Mouse (Mus musculus) ES-E14 (cell line): ENCODE results near the gene BC004004. TPM values are rescaled to one million over a fixed set of nuclear protein-coding genes. Genes with fewer than 3 reads are reported as not detected.
"Not testable (repeated sequence)": the region's sequence is repeated elsewhere in the genome, so short reads cannot be mapped to it uniquely, and the experiment has no call there.

Source experiments
- DNase-seq: peaks from one replicate; pipeline ENCODE4 v3.0.0-alpha.2; 2013; ENCODE audit warnings: low read depth, low spot score
- H3K27ac ChIP-seq: 2 replicates; pipeline ENCODE4 v1.5.1; 2012; ENCODE audit warnings: low read depth, mild to moderate bottlenecking, low read length, moderate library complexity, mixed read lengths; ENCODE audit not compliant: poor library complexity, insufficient read depth, severe bottlenecking
- H3K36me3 ChIP-seq: 2 replicates; pipeline ENCODE4 v1.6.1; 2012; ENCODE audit warnings: mild to moderate bottlenecking, low read length, moderate library complexity, mixed read lengths; ENCODE audit not compliant: control insufficient read depth, poor library complexity, insufficient read depth, severe bottlenecking
- H3K4me1 ChIP-seq, 2 experiments: fragments of 150-350 bp in 1 of 2; sonication (generic) in 1 of 2; 2 replicates each; pipeline ENCODE4 v1.6.1; 2012; ENCODE audit warnings: low read length in 2 of 2, mild to moderate bottlenecking in 1 of 2, mixed read lengths in 1 of 2; ENCODE audit not compliant: control insufficient read depth in 2 of 2, insufficient read depth in 2 of 2, poor library complexity in 1 of 2
- H3K4me3 ChIP-seq, 2 experiments: fragments of 150-350 bp in 1 of 2; sonication (generic) in 1 of 2; 2 replicates each; pipeline ENCODE4 v1.5.1; 2012; ENCODE audit warnings: low read length in 2 of 2, low read depth in 1 of 2, mild to moderate bottlenecking in 1 of 2, mixed read lengths in 1 of 2; ENCODE audit not compliant: insufficient read depth in 1 of 2, poor library complexity in 1 of 2, severe bottlenecking in 1 of 2
- H3K9ac ChIP-seq: 2 replicates; pipeline ENCODE4 v1.6.1; 2012; ENCODE audit warnings: low read depth, mild to moderate bottlenecking, low read length, mixed read lengths; ENCODE audit not compliant: poor library complexity, insufficient read depth, severe bottlenecking
- H3K9me3 ChIP-seq: fragments of 150-350 bp; sonication (generic); 2 replicates; pipeline ENCODE4 v1.6.1; 2012; ENCODE audit warnings: low read depth, mild to moderate bottlenecking, low read length; ENCODE audit not compliant: control insufficient read depth, insufficient read depth
- CHD2 ChIP-seq: IDR thresholded peaks from 2 replicates; pipeline ENCODE4 v1.6.1; 2014; ENCODE audit warnings: mild to moderate bottlenecking, low read depth, low read length, inconsistent platforms
- HCFC1 ChIP-seq: IDR thresholded peaks from 2 replicates; pipeline ENCODE4 v1.6.1; 2012; ENCODE audit warnings: low read length, inconsistent platforms, borderline replicate concordance; ENCODE audit not compliant: insufficient read depth
- MAFK ChIP-seq: IDR thresholded peaks from 2 replicates; pipeline ENCODE4 v1.6.1; 2014; ENCODE audit warnings: mild to moderate bottlenecking, low read depth, low read length, inconsistent platforms; ENCODE audit not compliant: insufficient read depth
- ZC3H11A ChIP-seq: IDR thresholded peaks from 2 replicates; pipeline ENCODE4 v1.6.1; 2012; ENCODE audit warnings: low read depth, mild to moderate bottlenecking, inconsistent platforms, low read length, borderline replicate concordance
- ZNF384 ChIP-seq: IDR thresholded peaks from 2 replicates; pipeline ENCODE4 v1.6.1; 2012; ENCODE audit warnings: low read depth, low read length, inconsistent platforms
- in situ Hi-C, 2 experiments: fragments of 600-800 bp; cut with MboI; formaldehyde crosslinking; loops; one replicate each; pipeline ENCODE4 v1.15.1; 2025; ENCODE audit warnings: low sequenced_read_pairs in 2 of 2, inconsistent platforms in 1 of 2; ENCODE audit not compliant: unreplicated experiment in 2 of 2
- total RNA-seq: library from RNA; depleted of rRNA; stranded (reverse); fragments of 300-350 nt; gene quantifications from 2 replicates; pipeline ENCODE4 v1.2.3, GENCODE M21; 2012

BC004004 gene
- total RNA-seq, 1 experiment, result 50.9 TPM

DNA sequence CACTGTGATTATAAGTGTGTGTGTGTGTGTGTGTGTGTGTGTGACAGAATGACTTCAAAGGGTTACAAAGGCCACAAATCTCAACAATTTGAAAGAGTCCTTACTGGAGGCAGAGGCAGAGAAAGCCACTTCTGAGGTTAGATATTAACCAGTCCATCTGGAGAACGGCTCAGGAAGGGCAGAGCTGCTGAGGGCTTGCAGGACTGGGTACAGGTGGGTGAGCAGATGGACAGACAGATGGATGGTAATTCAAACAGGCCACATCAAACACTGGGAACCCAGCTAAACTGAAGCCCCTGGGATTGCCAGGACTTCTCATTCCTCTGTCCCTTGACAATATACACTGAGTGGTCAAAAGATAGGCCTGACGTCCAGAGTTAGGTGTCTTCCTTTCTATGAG is 80.4 kb downstream of the BC004004 start:
- TF ChIP-seq HCFC1 (no peak), CHD2 (no peak), MAFK (no peak), ZNF384 (no peak), ZC3H11A (no peak)
- in situ Hi-C loops, result no loop called here
- no peak overlapping the region for H3K4me3 ChIP-seq
- peaks cover 2% of the 10 kb centered on the region; the same call in 1 of the 2 replicates for H3K36me3 ChIP-seq
- DNase-seq, result no peak
- no peak overlapping the region for H3K9ac ChIP-seq
- no peaks in the 10 kb centered on the region for H3K9me3 ChIP-seq
- H3K4me1 ChIP-seq, result peaks cover 4 to 12% of the 10 kb centered on the region in 2 experiments; a peak in 2 of 4 replicates
- H3K27ac ChIP-seq, result no peak overlapping the region

DNA sequence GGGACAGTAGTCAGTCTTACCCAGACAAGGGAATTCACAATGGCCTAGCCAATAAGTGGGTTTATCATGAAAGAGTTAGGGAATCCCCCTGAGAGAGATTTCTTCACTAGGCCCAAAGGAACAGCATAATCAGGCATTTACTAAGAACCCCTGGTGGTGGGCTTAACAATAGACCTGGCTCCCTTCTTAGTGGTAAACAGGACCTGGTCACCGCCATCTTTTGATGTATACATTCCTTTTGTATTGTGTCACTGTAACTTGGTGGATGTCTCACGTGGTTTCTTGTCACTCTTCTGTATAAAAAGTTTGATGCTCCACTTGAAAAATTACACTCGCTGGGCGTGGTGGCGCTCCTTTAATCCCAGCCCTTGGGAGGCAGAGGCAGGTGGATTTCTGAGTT is 82.5 kb downstream of the BC004004 start:
- H3K9ac ChIP-seq, DNase-seq, H3K9me3 ChIP-seq, in situ Hi-C loops, H3K36me3 ChIP-seq, H3K27ac ChIP-seq, H3K4me3 ChIP-seq: not testable (repeated sequence)
- H3K4me1 ChIP-seq, result peaks cover 6 to 13% of the 10 kb centered on the region in 2 experiments; a peak in 2 of 4 replicates

- H3K4me1 ChIP-seq, result peaks cover 2 to 7% of the 10 kb centered on the region in 2 experiments; a peak in 1 of 4 replicates
- no peaks in the 10 kb centered on the region for H3K9me3 ChIP-seq
- in situ Hi-C loops, result no loop called here
- no peak overlapping the region; a peak in 1 of 4 replicates for H3K4me3 ChIP-seq
- no peak for DNase-seq
- H3K9ac ChIP-seq, result no peak overlapping the region
- no peak overlapping the region for H3K27ac ChIP-seq
- TF ChIP-seq ZC3H11A, result no peak
- TF ChIP-seq CHD2, result no peak
- TF ChIP-seq HCFC1, result no peak
- no peak for TF ChIP-seq MAFK
- TF ChIP-seq ZNF384, result no peak
- H3K36me3 ChIP-seq, result no peaks in the 10 kb centered on the region
Measured at GRCm38 (mm10) chr17:29355461-29355840, 86.9 kb downstream of the BC004004 start.

- peak overlapping the region; percentile 28 to 66; a peak in 3 of 4 replicates for H3K4me3 ChIP-seq
- H3K9me3 ChIP-seq, result no peaks in the 10 kb centered on the region
- no peak overlapping the region for H3K27ac ChIP-seq
- in situ Hi-C loops, result no loop called here
- peak overlapping the region; percentile 36; the same call in 1 of the 2 replicates for H3K9ac ChIP-seq
- no peak for DNase-seq
- H3K4me1 ChIP-seq, result peaks cover 2 to 7% of the 10 kb centered on the region in 2 experiments; a peak in 1 of 4 replicates
- H3K36me3 ChIP-seq, result no peaks in the 10 kb centered on the region
- TF ChIP-seq ZC3H11A (no peak), HCFC1 (no peak), ZNF384 (no peak), CHD2 (no peak), MAFK (no peak)
Measured at GRCm38 (mm10) chr17:29355841-29356478, 87.4 kb downstream of the BC004004 start.

DNA sequence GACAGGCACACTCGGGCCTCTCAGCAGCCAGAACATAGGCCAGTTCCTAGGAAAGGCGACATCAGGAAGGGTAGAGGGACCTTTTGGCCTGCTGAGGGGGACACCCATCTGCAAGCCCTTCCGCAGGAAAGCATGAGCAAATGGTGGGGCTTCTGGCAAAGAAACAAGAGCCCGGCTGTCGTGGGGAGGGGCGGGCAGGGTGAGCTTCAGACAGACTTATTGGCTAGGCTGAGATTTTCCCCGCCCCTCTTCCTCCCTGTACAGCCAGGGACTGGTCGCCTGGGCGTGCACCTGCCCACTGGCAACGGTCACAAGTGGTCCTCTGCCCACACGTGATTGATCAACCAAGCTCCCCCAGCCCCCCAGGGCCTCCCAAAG is 87.9 kb downstream of the BC004004 start:
- H3K27ac ChIP-seq, result no peak overlapping the region

More for the DNA sequence above, 87.9 kb downstream of the BC004004 start:
- Histone ChIP-seq H3K9ac (peak overlapping the region; percentile 36; the same call in 1 of the 2 replicates), H3K4me3 (peak overlapping the region; percentile 47 to 66), H3K36me3 (no peaks in the 10 kb centered on the region), H3K4me1 (peaks cover 2 to 10% of the 10 kb centered on the region in 2 experiments; a peak in 1 of 4 replicates), H3K9me3 (no peaks in the 10 kb centered on the region)
- DNase-seq, result no peak
- TF ChIP-seq ZC3H11A (no peak), HCFC1 (no peak), ZNF384 (no peak), MAFK (no peak), CHD2 (no peak)
- in situ Hi-C loops, result no loop called here
